In genomic region chr7:45630064-45630907, GRCm38 (mm10) we compare ENCODE assay signal across 16 mouse cellular contexts. TPM values are rescaled to one million over a fixed set of nuclear protein-coding genes. Genes with fewer than 3 reads are reported as not detected.
A peak's percentile ranks its signal among the peaks of the same experiment; 100 is the strongest.
DNase-seq lines count a peak whose midpoint lies in the region; ATAC-seq and TF ChIP-seq lines count a peak whose summit lies in the region.
"Had no signal": no experiment of that assay in that cellular context is flagged by ENCODE, and none has a peak within 500 bp of the region (broad histone marks: within the 10 kb centered on the region; RNA-seq: fewer than 3 reads in every experiment).

No protein-coding gene starts in this region.

- H3K4me2 ChIP-seq in neural tube, embryonic 12.5 days (replicated peaks), result 0 out of 2 replicates have a peak overlapping the region, but pooled peaks have one; percentile 20
- no peak overlapping the region for H3K4me2 ChIP-seq in neural tube, embryonic 15.5 days
- H3K4me2 ChIP-seq: limb, embryonic 15.5 days had no signal

- peaks cover 25% of the 10 kb centered on the region for H3K4me1 ChIP-seq in heart, embryonic 10.5 days
- peaks cover 15% of the 10 kb centered on the region for H3K4me1 ChIP-seq in neural tube, embryonic 12.5 days
- H3K4me1 ChIP-seq in neural tube, embryonic 15.5 days, result peaks cover 24% of the 10 kb centered on the region
- H3K4me1 ChIP-seq in lung, adult 2 months (ENCODE audit: control insufficient read depth, insufficient read depth, low read length), result 0 out of 2 replicates have a peak, but pooled peaks cover 12% of the 10 kb centered on the region

- TF ChIP-seq CTCF in lung, adult 2 months (IDR thresholded peaks at IDR 0.05; ENCODE audit: insufficient read depth, low read length), result no peak
- TF ChIP-seq CTCF in left cerebral cortex, adult 2 months (IDR thresholded peaks at IDR 0.05), result no peak

- 0 out of 2 replicates have a peak overlapping the region, but pooled peaks have one; percentile 13 for H3K4me3 ChIP-seq in heart, embryonic 10.5 days
- H3K4me3 ChIP-seq in neural tube, embryonic 12.5 days, result no peak overlapping the region
- no peak overlapping the region for H3K4me3 ChIP-seq in neural tube, embryonic 15.5 days (replicated peaks)
- H3K4me3 ChIP-seq in lung, adult 2 months (replicated peaks; ENCODE audit: extremely low read depth, low read depth, low read length), result peak overlapping the region; percentile 20
- no peak overlapping the region for H3K4me3 ChIP-seq in left cerebral cortex, adult 2 months
- H3K4me3 ChIP-seq: embryonic facial prominence, embryonic 13.5 days; limb, embryonic 15.5 days had no signal

- no peak overlapping the region for H3K9ac ChIP-seq in neural tube, embryonic 12.5 days
- H3K9ac ChIP-seq in neural tube, embryonic 15.5 days (replicated peaks), result no peak overlapping the region
- H3K9ac ChIP-seq: embryonic facial prominence, embryonic 13.5 days; limb, embryonic 15.5 days had no signal

- no peak overlapping the region for H3K27ac ChIP-seq in heart, embryonic 10.5 days
- no peak overlapping the region for H3K27ac ChIP-seq in neural tube, embryonic 12.5 days
- no peak overlapping the region for H3K27ac ChIP-seq in neural tube, embryonic 15.5 days (replicated peaks)
- H3K27ac ChIP-seq in left cerebral cortex, adult 2 months, result no peak overlapping the region
- H3K27ac ChIP-seq: embryonic facial prominence, embryonic 13.5 days; limb, embryonic 15.5 days had no signal

- intact Hi-C loops in heart, postnatal 36 days (cut with DNase I), result loop anchor here (1.0 kb wide), 1 partner anchor 52 kb away; no protein-coding TSS in a partner anchor
- intact Hi-C loops in left cerebral cortex, adult 2 months (cut with DNase I), result no loop called here

- H3K27me3 ChIP-seq in heart, embryonic 10.5 days (ENCODE audit: insufficient read depth, poor library complexity, severe bottlenecking), result peaks cover 62% of the 10 kb centered on the region
- peaks cover 27% of the 10 kb centered on the region for H3K27me3 ChIP-seq in neural tube, embryonic 12.5 days (replicated peaks)
- 0 out of 2 replicates have a peak, but pooled peaks cover 16% of the 10 kb centered on the region for H3K27me3 ChIP-seq in neural tube, embryonic 15.5 days (replicated peaks)

- 66% methylated on average over 23 of the region's 23 CpGs for WGBS in heart, embryonic 10.5 days
- 75% methylated on average over 23 of the region's 23 CpGs for WGBS in neural tube, embryonic 12.5 days
- 76% methylated on average over 23 of the region's 23 CpGs for WGBS in neural tube, embryonic 15.5 days
- 65% methylated on average over 23 of the region's 23 CpGs for WGBS in lung, adult 2 months

- no peak for DNase-seq in heart, embryonic 10.5 days (ENCODE audit: low spot score)
- DNase-seq in heart, postnatal 36 days, result no peak
- DNase-seq in lung, adult 2 months, result no peak
- no peak for DNase-seq in left cerebral cortex, adult 2 months (ENCODE audit: extremely low spot score in 1 of 2, low spot score in 2 of 2)

- no peak for ATAC-seq in neural tube, embryonic 12.5 days (ENCODE audit: low FRiP score, low read depth)
- no peak for ATAC-seq in neural tube, embryonic 15.5 days (ENCODE audit: low FRiP score)
- ATAC-seq in granulocyte monocyte progenitor cell, adult 5-6 weeks (replicated peaks; ENCODE audit: poor library complexity, severe bottlenecking), result no peak
- no peak for ATAC-seq in activated CD4-positive, CD25-positive, alpha-beta regulatory T cell, adult 4 months
- ATAC-seq: forebrain, embryonic 16.5 days had no signal

- no peak for TF ChIP-seq POLR2A in lung, adult 2 months (IDR thresholded peaks at IDR 0.05; ENCODE audit: borderline replicate concordance, extremely low read depth, low read depth, low read length)

- H3K9me3 ChIP-seq in heart, embryonic 10.5 days, result no peaks in the 10 kb centered on the region
- H3K9me3 ChIP-seq in neural tube, embryonic 12.5 days, result no peaks in the 10 kb centered on the region
- no peaks in the 10 kb centered on the region for H3K9me3 ChIP-seq in neural tube, embryonic 15.5 days (replicated peaks)
- H3K9me3 ChIP-seq: embryonic facial prominence, embryonic 13.5 days; limb, embryonic 15.5 days had no signal

- H3K36me3 ChIP-seq in heart, embryonic 10.5 days, result 0 out of 2 replicates have a peak, but pooled peaks cover 12% of the 10 kb centered on the region
- no peaks in the 10 kb centered on the region for H3K36me3 ChIP-seq in neural tube, embryonic 12.5 days
- H3K36me3 ChIP-seq in neural tube, embryonic 15.5 days, result no peaks in the 10 kb centered on the region
- H3K36me3 ChIP-seq: embryonic facial prominence, embryonic 13.5 days; limb, embryonic 15.5 days had no signal

RNA-seq across cellular contexts. Expression of gene Rasip1, which starts 3.0 kb away (rescaled TPM):
- 17.6 and 20.5 TPM in 2 replicates for polyA plus RNA-seq in heart, embryonic 10.5 days (2016; fragmentation: Nextera tagmentation; extraction: Ambion mirVana)
- total RNA-seq in heart, postnatal 36 days (2021), result 10 to 100 TPM; 30.0 to 31.8 TPM
- 16.5 and 16.8 TPM in 2 replicates for polyA plus RNA-seq in neural tube, embryonic 12.5 days (2016; fragmentation: Nextera tagmentation; extraction: Ambion mirVana)
- 15.4 and 17.6 TPM in 2 replicates for polyA plus RNA-seq in neural tube, embryonic 15.5 days (2015; fragmentation: Nextera tagmentation; extraction: Ambion mirVana)
- polyA plus RNA-seq in lung, adult 2 months (2012; rRNA removed), result 139 and 181 TPM in 2 replicates
- 1 to 10 TPM; 6.1 to 8.0 TPM for total RNA-seq in left cerebral cortex, adult 2 months (2021)
- total RNA-seq in granulocyte monocyte progenitor cell, adult 5-6 weeks (2014; fragmentation: Nextera tagmentation), result 0.15 TPM in 1 of 2 replicates, not detected in the other
- total RNA-seq in granulocyte monocyte progenitor cell, adult 5-6 weeks (2017), result 0.93 TPM in 1 of 2 replicates, not detected in the other
- under 1 TPM in 1 of 2 experiments, not detected in 1; 0.50 TPM for polyA plus RNA-seq in activated CD4-positive, CD25-positive, alpha-beta regulatory T cell, adult 4 months (2017; shearing (Covaris generic))
- polyA plus RNA-seq: C2C12 had no signal

RNA-seq across cellular contexts. Expression of gene Izumo1, which starts 8.7 kb away (rescaled TPM):
- 0.25 and 0.49 TPM in 2 replicates for polyA plus RNA-seq in heart, embryonic 10.5 days (2016; fragmentation: Nextera tagmentation; extraction: Ambion mirVana)
- under 1 TPM in 1 of 2 experiments, not detected in 1; 0.30 TPM for total RNA-seq in heart, postnatal 36 days (2021)
- 0.23 TPM in 1 of 2 replicates, not detected in the other for polyA plus RNA-seq in neural tube, embryonic 12.5 days (2016; fragmentation: Nextera tagmentation; extraction: Ambion mirVana)
- polyA plus RNA-seq in neural tube, embryonic 15.5 days (2015; fragmentation: Nextera tagmentation; extraction: Ambion mirVana), result 0.14 TPM in 1 of 2 replicates, not detected in the other
- polyA plus RNA-seq in lung, adult 2 months (2012; rRNA removed), result 1.7 and 2.0 TPM in 2 replicates
- under 1 TPM in 1 of 2 experiments, not detected in 1; 0.34 TPM for total RNA-seq in left cerebral cortex, adult 2 months (2021)
- not detected in 2 replicates for total RNA-seq in granulocyte monocyte progenitor cell, adult 5-6 weeks (2014; fragmentation: Nextera tagmentation)
- total RNA-seq in granulocyte monocyte progenitor cell, adult 5-6 weeks (2017), result 0.34 TPM in 1 of 2 replicates, not detected in the other
- not detected for polyA plus RNA-seq in activated CD4-positive, CD25-positive, alpha-beta regulatory T cell, adult 4 months (2017; shearing (Covaris generic))
- total RNA-seq: layer of hippocampus, postnatal 10 days had no signal
- polyA plus RNA-seq: C2C12; forebrain, embryonic 16.5 days; neural tube, embryonic 14.5 days had no signal

RNA-seq across cellular contexts. Expression of gene Mamstr, which starts 9.5 kb away (rescaled TPM):
- polyA plus RNA-seq in heart, embryonic 10.5 days (2016; fragmentation: Nextera tagmentation; extraction: Ambion mirVana), result 1.9 and 2.3 TPM in 2 replicates
- 1 to 10 TPM; 4.3 to 7.5 TPM for total RNA-seq in heart, postnatal 36 days (2021)
- polyA plus RNA-seq in neural tube, embryonic 12.5 days (2016; fragmentation: Nextera tagmentation; extraction: Ambion mirVana), result 3.5 and 4.9 TPM in 2 replicates
- polyA plus RNA-seq in neural tube, embryonic 15.5 days (2015; fragmentation: Nextera tagmentation; extraction: Ambion mirVana), result 4.5 and 5.6 TPM in 2 replicates
- polyA plus RNA-seq in lung, adult 2 months (2012; rRNA removed), result 8.6 and 13.2 TPM in 2 replicates
- 1 to 10 TPM; 3.5 to 3.9 TPM for total RNA-seq in left cerebral cortex, adult 2 months (2021)
- total RNA-seq in granulocyte monocyte progenitor cell, adult 5-6 weeks (2014; fragmentation: Nextera tagmentation), result not detected in 2 replicates
- total RNA-seq in granulocyte monocyte progenitor cell, adult 5-6 weeks (2017), result 0.36 TPM in 1 of 2 replicates, not detected in the other
- not detected for polyA plus RNA-seq in activated CD4-positive, CD25-positive, alpha-beta regulatory T cell, adult 4 months (2017; shearing (Covaris generic))
- total RNA-seq: megakaryocyte, adult 5-6 weeks had no signal

RNA-seq across cellular contexts. Expression of gene Fut1, which starts 13.2 kb away (rescaled TPM):
- not detected in 2 replicates for polyA plus RNA-seq in heart, embryonic 10.5 days (2016; fragmentation: Nextera tagmentation; extraction: Ambion mirVana)
- total RNA-seq in heart, postnatal 36 days (2021), result not detected
- polyA plus RNA-seq in neural tube, embryonic 12.5 days (2016; fragmentation: Nextera tagmentation; extraction: Ambion mirVana), result not detected in 2 replicates
- polyA plus RNA-seq in neural tube, embryonic 15.5 days (2015; fragmentation: Nextera tagmentation; extraction: Ambion mirVana), result 0.69 TPM in 1 of 2 replicates, not detected in the other
- 0.78 TPM in 1 of 2 replicates, not detected in the other for polyA plus RNA-seq in lung, adult 2 months (2012; rRNA removed)
- not detected for total RNA-seq in left cerebral cortex, adult 2 months (2021)
- not detected in 2 replicates for total RNA-seq in granulocyte monocyte progenitor cell, adult 5-6 weeks (2014; fragmentation: Nextera tagmentation)
- total RNA-seq in granulocyte monocyte progenitor cell, adult 5-6 weeks (2017), result not detected in 2 replicates
- polyA plus RNA-seq in activated CD4-positive, CD25-positive, alpha-beta regulatory T cell, adult 4 months (2017; shearing (Covaris generic)), result not detected
- total RNA-seq: gastrocnemius, postnatal 4 days; megakaryocyte, adult 5-6 weeks had no signal
- polyA plus RNA-seq: forebrain, embryonic 16.5 days; neural tube, embryonic 14.5 days had no signal

RNA-seq across cellular contexts. Expression of gene Fgf21, which starts 15.0 kb away (rescaled TPM):
- not detected in 2 replicates for polyA plus RNA-seq in heart, embryonic 10.5 days (2016; fragmentation: Nextera tagmentation; extraction: Ambion mirVana)
- not detected for total RNA-seq in heart, postnatal 36 days (2021)
- polyA plus RNA-seq in neural tube, embryonic 12.5 days (2016; fragmentation: Nextera tagmentation; extraction: Ambion mirVana), result not detected in 2 replicates
- polyA plus RNA-seq in neural tube, embryonic 15.5 days (2015; fragmentation: Nextera tagmentation; extraction: Ambion mirVana), result 0.17 and 2.3 TPM in 2 replicates
- polyA plus RNA-seq in lung, adult 2 months (2012; rRNA removed), result not detected in 2 replicates
- not detected for total RNA-seq in left cerebral cortex, adult 2 months (2021)
- not detected in 2 replicates for total RNA-seq in granulocyte monocyte progenitor cell, adult 5-6 weeks (2014; fragmentation: Nextera tagmentation)
- total RNA-seq in granulocyte monocyte progenitor cell, adult 5-6 weeks (2017), result not detected in 2 replicates
- not detected for polyA plus RNA-seq in activated CD4-positive, CD25-positive, alpha-beta regulatory T cell, adult 4 months (2017; shearing (Covaris generic))
- total RNA-seq: gastrocnemius, postnatal 4 days; layer of hippocampus, postnatal 10 days; megakaryocyte, adult 5-6 weeks had no signal
- polyA plus RNA-seq: forebrain, embryonic 16.5 days; neural tube, embryonic 14.5 days had no signal

Comparison
In these comparisons a context has a peak if more than half of its experiments do, and no peak if none do; other contexts are left out.
1. H3K4me3 ChIP-seq: peak in heart, embryonic 10.5 days (single experiment) and lung, adult 2 months (single experiment); none in neural tube, embryonic 12.5 days (single experiment), neural tube, embryonic 15.5 days (single experiment) and left cerebral cortex, adult 2 months (single experiment).
2. RNA of gene Rasip1, which starts 3.0 kb away (polyA plus RNA-seq): 139 to 181 TPM in lung, adult 2 months, 17.6 to 20.5 TPM in heart, embryonic 10.5 days, 15.4 to 17.6 TPM in neural tube, embryonic 15.5 days and 16.5 to 16.8 TPM in neural tube, embryonic 12.5 days; 0.50 TPM in activated CD4-positive, CD25-positive, alpha-beta regulatory T cell, adult 4 months; every median in the first group is over 10 times any median in the second.